Mouse (Mus musculus): ENCODE measurements around the gene Kidins220.

Gene Kidins220

DNA sequence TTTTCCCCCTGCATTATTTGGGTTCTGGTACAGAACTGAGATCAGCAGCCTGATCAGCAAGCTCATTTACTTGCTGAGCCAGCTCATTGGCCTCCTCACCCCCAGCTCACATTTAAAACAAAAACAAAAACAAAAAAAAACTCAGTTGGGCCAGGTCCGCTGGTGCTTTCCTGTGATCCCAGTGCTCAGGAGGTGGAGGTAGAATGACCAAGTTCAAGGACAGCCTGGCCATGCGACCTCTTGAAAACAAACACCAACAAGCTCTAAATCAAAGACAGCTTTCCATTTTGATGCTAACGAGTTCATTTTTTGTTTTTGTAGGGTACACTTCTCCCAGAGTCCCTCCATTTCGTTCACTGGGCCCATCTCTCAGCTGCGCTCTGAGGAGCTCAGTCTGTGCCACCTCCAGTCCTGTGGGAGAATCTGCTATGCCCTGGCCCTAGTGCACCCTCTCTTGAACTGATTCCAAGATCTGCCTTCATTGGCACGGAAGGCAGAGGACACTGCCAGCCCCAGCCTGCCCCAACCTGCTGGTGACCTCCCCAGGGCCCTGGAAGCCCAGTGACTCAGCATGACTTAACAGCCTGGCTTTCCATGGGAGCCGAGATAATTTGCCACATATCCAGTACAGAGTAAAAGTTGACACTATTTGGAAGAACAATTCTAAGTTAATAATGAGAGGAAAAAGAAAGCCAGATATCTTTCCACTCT, 135.4 kb downstream of the Kidins220 start:
- DNase-seq (ENCODE audit: low spot score in 2 of 2), result no peak

DNA sequence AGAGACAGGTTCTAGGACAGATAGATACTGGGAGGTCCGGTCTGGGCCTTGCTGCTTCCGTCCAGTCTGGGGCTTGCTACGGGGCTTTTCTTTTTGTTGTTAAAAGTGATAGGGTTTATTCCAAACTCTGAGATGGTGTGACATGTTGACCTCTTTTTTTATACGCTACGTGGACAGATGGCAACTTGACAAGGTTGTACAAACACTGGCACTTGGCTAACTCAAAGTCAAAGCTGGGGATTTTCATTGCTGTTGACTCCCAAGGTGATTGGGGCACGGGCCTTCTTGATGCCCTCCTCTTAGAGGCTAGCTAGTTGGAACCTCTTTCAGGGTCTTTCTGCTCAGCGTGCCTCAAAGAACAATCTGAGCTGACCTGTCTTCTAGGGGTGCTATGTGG, 136.0 kb downstream of the Kidins220 start:
- no peak for DNase-seq (ENCODE audit: low spot score in 2 of 2)

All from frontal cortex, postnatal 10 days (tissue).